Mouse (Mus musculus): Measurements from ENCODE around the gene Olfr115. TPM values are rescaled to one million over a fixed set of nuclear protein-coding genes. Genes with fewer than 3 reads are reported as not detected.

The Olfr115 gene
- not detected for polyA plus RNA-seq (2014; fragmentation: Illumina TruSeq; extraction: RNeasy Lipid Tissue Mini Kit (QIAGEN cat#74804); ENCODE audit: low read depth, low replicate concordance)

GRCm38 (mm10) chr17:37627009-37627408, at the start of gene Olfr115, which contains the start of gene Olfr116:
Gene Olfr115, minus strand, starts transcription at chr17:37627109.
Gene Olfr116, minus strand, starts transcription at chr17:37627199.

GRCm38 (mm10) chr17:37666688-37667087, 39.8 kb upstream of the Olfr115 start, which contains the start of gene Olfr118:
Gene Olfr118, plus strand, starts transcription at chr17:37666988.

GRCm38 (mm10) chr17:37663682-37664081, 36.8 kb upstream of the Olfr115 start, which contains the start of gene Olfr117:
Gene Olfr117, minus strand, starts transcription at chr17:37663782.

DNA sequence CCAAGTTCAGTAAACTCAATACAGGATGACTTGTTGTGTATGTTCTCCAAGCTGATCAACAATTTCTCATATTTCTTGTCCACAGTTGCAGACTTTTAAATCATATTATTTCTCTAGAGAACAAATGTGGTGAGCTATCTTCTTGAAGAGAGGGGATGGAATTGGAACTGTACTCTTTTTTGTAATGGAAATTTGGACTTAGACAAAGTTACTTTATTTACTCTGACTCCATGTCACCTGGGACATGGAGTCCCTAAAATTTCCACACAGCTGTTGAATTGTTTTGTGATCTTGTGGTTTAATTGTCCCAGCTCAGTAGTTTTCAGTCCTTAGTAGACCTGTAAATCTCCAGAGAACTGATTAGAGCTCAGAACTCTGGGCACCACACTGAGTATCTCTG, 34.3 kb downstream of the Olfr115 start, which contains the start of gene Olfr114:
Olfr114 (minus strand) TSS at position 101 of the 400 bp plus-strand sequence.

DNA sequence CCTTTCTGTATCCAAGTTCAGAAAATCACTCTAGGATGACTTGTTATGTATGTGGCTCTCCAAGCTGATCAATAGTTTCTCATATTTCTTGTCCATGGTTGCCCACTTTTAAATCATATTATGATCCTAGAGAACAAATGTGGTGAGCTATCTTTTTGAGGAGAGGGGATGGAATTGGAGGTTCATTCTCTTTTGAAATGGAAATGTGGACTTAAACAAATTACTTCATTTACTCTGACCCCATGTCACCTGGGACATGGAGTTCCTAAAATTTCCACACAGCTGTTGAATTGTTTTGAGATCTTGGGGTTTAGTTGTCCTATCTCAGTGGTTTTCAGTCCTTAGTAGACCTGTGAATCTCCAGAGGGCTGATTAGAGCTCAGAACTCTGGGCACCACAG, 49.3 kb downstream of the Olfr115 start, which contains the start of gene Olfr113:
Olfr113 (minus strand) TSS at position 101 of the 400 bp plus-strand sequence.

GRCm38 (mm10) chr17:37569351-37569750, 57.6 kb downstream of the Olfr115 start, which contains the start of gene Olfr112:
Gene Olfr112, minus strand, starts transcription at chr17:37569451.

Other genes starting within 250 kb of the Olfr115 start
- gene Olfr105-ps, start 248.1 kb downstream of the Olfr115 start, polyA plus RNA-seq (2014; fragmentation: Illumina TruSeq; extraction: RNeasy Lipid Tissue Mini Kit (QIAGEN cat#74804); ENCODE audit: low read depth, low replicate concordance): not detected
- gene Olfr106-ps, start 236.7 kb downstream of the Olfr115 start, polyA plus RNA-seq (2014; fragmentation: Illumina TruSeq; extraction: RNeasy Lipid Tissue Mini Kit (QIAGEN cat#74804); ENCODE audit: low read depth, low replicate concordance): not detected
- gene Olfr107, start 227.9 kb downstream of the Olfr115 start, polyA plus RNA-seq (2014; fragmentation: Illumina TruSeq; extraction: RNeasy Lipid Tissue Mini Kit (QIAGEN cat#74804); ENCODE audit: low read depth, low replicate concordance): not detected
- not detected for gene Olfr108, start 181.6 kb downstream of the Olfr115 start, polyA plus RNA-seq (2014; fragmentation: Illumina TruSeq; extraction: RNeasy Lipid Tissue Mini Kit (QIAGEN cat#74804); ENCODE audit: low read depth, low replicate concordance)
- gene Olfr109, start 168.2 kb downstream of the Olfr115 start, polyA plus RNA-seq (2014; fragmentation: Illumina TruSeq; extraction: RNeasy Lipid Tissue Mini Kit (QIAGEN cat#74804); ENCODE audit: low read depth, low replicate concordance): not detected
- not detected for gene H2-M2, start 143.6 kb downstream of the Olfr115 start, polyA plus RNA-seq (2014; fragmentation: Illumina TruSeq; extraction: RNeasy Lipid Tissue Mini Kit (QIAGEN cat#74804); ENCODE audit: low read depth, low replicate concordance)
- gene Olfr110, start 134.6 kb downstream of the Olfr115 start, polyA plus RNA-seq (2014; fragmentation: Illumina TruSeq; extraction: RNeasy Lipid Tissue Mini Kit (QIAGEN cat#74804); ENCODE audit: low read depth, low replicate concordance): not detected
- gene Olfr111, start 119.1 kb downstream of the Olfr115 start, polyA plus RNA-seq (2014; fragmentation: Illumina TruSeq; extraction: RNeasy Lipid Tissue Mini Kit (QIAGEN cat#74804); ENCODE audit: low read depth, low replicate concordance): not detected
- gene Olfr112, start 57.7 kb downstream of the Olfr115 start, polyA plus RNA-seq (2014; fragmentation: Illumina TruSeq; extraction: RNeasy Lipid Tissue Mini Kit (QIAGEN cat#74804); ENCODE audit: low read depth, low replicate concordance): not detected
- gene Olfr113, start 49.4 kb downstream of the Olfr115 start, polyA plus RNA-seq (2014; fragmentation: Illumina TruSeq; extraction: RNeasy Lipid Tissue Mini Kit (QIAGEN cat#74804); ENCODE audit: low read depth, low replicate concordance): not detected
- not detected for gene Olfr114, start 34.4 kb downstream of the Olfr115 start, polyA plus RNA-seq (2014; fragmentation: Illumina TruSeq; extraction: RNeasy Lipid Tissue Mini Kit (QIAGEN cat#74804); ENCODE audit: low read depth, low replicate concordance)
- not detected for gene Olfr116, start 90 bp upstream of the Olfr115 start, polyA plus RNA-seq (2014; fragmentation: Illumina TruSeq; extraction: RNeasy Lipid Tissue Mini Kit (QIAGEN cat#74804); ENCODE audit: low read depth, low replicate concordance)
- gene Olfr117, start 36.7 kb upstream of the Olfr115 start, polyA plus RNA-seq (2014; fragmentation: Illumina TruSeq; extraction: RNeasy Lipid Tissue Mini Kit (QIAGEN cat#74804); ENCODE audit: low read depth, low replicate concordance): not detected
- not detected for gene Olfr118, start 39.9 kb upstream of the Olfr115 start, polyA plus RNA-seq (2014; fragmentation: Illumina TruSeq; extraction: RNeasy Lipid Tissue Mini Kit (QIAGEN cat#74804); ENCODE audit: low read depth, low replicate concordance)
- gene Olfr119, start 69.5 kb upstream of the Olfr115 start, polyA plus RNA-seq (2014; fragmentation: Illumina TruSeq; extraction: RNeasy Lipid Tissue Mini Kit (QIAGEN cat#74804); ENCODE audit: low read depth, low replicate concordance): not detected
- gene Olfr120, start 94.7 kb upstream of the Olfr115 start, polyA plus RNA-seq (2014; fragmentation: Illumina TruSeq; extraction: RNeasy Lipid Tissue Mini Kit (QIAGEN cat#74804); ENCODE audit: low read depth, low replicate concordance): not detected
- gene Olfr121, start 121.7 kb upstream of the Olfr115 start, polyA plus RNA-seq (2014; fragmentation: Illumina TruSeq; extraction: RNeasy Lipid Tissue Mini Kit (QIAGEN cat#74804); ENCODE audit: low read depth, low replicate concordance): not detected
- not detected for gene Olfr122, start 141.5 kb upstream of the Olfr115 start, polyA plus RNA-seq (2014; fragmentation: Illumina TruSeq; extraction: RNeasy Lipid Tissue Mini Kit (QIAGEN cat#74804); ENCODE audit: low read depth, low replicate concordance)
- gene Olfr123, start 166.4 kb upstream of the Olfr115 start, polyA plus RNA-seq (2014; fragmentation: Illumina TruSeq; extraction: RNeasy Lipid Tissue Mini Kit (QIAGEN cat#74804); ENCODE audit: low read depth, low replicate concordance): not detected
- not detected for gene Olfr124, start 172.8 kb upstream of the Olfr115 start, polyA plus RNA-seq (2014; fragmentation: Illumina TruSeq; extraction: RNeasy Lipid Tissue Mini Kit (QIAGEN cat#74804); ENCODE audit: low read depth, low replicate concordance)
- not detected for gene Olfr125, start 205.8 kb upstream of the Olfr115 start, polyA plus RNA-seq (2014; fragmentation: Illumina TruSeq; extraction: RNeasy Lipid Tissue Mini Kit (QIAGEN cat#74804); ENCODE audit: low read depth, low replicate concordance)
- gene Olfr126, start 220.4 kb upstream of the Olfr115 start, polyA plus RNA-seq (2014; fragmentation: Illumina TruSeq; extraction: RNeasy Lipid Tissue Mini Kit (QIAGEN cat#74804); ENCODE audit: low read depth, low replicate concordance): not detected

Measured in kidney, adult 10 weeks (tissue).